Mouse (Mus musculus): ENCODE data around the gene BC107364. TPM values are rescaled to one million over a fixed set of nuclear protein-coding genes. Genes with fewer than 3 reads are reported as not detected.

Gene BC107364
- polyA plus RNA-seq, 1 experiment, result 0.09 TPM

DNA sequence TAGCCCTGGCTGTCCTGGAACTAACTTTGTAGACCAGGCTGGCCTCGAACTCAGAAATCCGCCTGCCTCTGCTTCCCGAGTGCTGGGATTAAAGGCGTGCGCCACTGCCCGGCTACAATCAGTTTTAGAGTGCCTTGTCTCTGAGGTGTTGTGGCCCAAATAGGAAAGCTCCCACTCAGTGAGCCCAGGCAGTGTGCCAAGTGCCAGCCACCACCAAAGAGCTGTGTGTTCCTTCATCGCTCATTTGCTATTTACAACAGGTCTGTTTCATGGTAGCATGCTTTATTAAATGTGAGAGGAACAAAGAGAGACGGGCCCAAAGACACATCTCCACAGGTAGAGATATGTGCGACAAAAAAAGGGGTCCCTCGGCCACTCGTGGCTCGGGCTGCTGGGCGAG, 30.3 kb upstream of the BC107364 start:
- 96% methylated on average over 13 of the region's 13 CpGs for WGBS
- TF ChIP-seq POLR2A (IDR thresholded peaks at IDR 0.05; ENCODE audit: control insufficient read depth, extremely low read depth, insufficient read depth, low read length, poor library complexity) (no peak), CTCF (IDR thresholded peaks at IDR 0.05; ENCODE audit: borderline replicate concordance, control insufficient read depth, extremely low read depth, insufficient read depth, low read length, poor library complexity) (no peak)
- no peaks in the 10 kb centered on the region for H3K4me1 ChIP-seq (replicated peaks; ENCODE audit: control insufficient read depth, insufficient read depth, low read length)
- no peaks in the 10 kb centered on the region for H3K36me3 ChIP-seq (ENCODE audit: control insufficient read depth, insufficient read depth, low read length)
- H3K4me3 ChIP-seq (ENCODE audit: control insufficient read depth, insufficient read depth, low read length), result no peak overlapping the region
- DNase-seq, result no peak
- no peak overlapping the region for H3K27ac ChIP-seq (ENCODE audit: control insufficient read depth, insufficient read depth, low read length)
- H3K27me3 ChIP-seq (ENCODE audit: control insufficient read depth, insufficient read depth, low read length), result no peaks in the 10 kb centered on the region

DNA sequence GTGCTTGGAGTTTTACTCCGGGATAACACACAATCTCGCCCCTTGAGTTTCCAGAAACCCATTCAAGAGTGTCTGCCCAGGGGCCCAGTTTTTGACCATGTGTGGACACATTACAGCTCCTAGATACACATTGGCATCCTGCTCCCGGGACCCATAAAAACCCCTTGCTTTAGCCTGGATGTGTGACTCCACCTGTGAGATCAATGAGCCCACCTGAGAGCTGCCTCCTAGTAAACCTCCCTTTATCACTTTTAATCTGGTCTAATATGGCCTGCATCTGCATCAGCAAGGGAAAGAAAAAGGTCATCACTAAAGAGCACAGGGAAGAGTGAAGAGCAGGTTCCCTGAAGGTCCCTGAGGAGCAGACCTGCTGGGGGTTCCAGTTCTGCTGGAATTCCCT, 29.8 kb upstream of the BC107364 start:
- Histone ChIP-seq H3K36me3 (ENCODE audit: control insufficient read depth, insufficient read depth, low read length) (no peaks in the 10 kb centered on the region), H3K4me3 (ENCODE audit: control insufficient read depth, insufficient read depth, low read length) (no peak overlapping the region), H3K27me3 (ENCODE audit: control insufficient read depth, insufficient read depth, low read length) (no peaks in the 10 kb centered on the region), H3K27ac (ENCODE audit: control insufficient read depth, insufficient read depth, low read length) (no peak overlapping the region), H3K4me1 (replicated peaks; ENCODE audit: control insufficient read depth, insufficient read depth, low read length) (no peaks in the 10 kb centered on the region)
- WGBS, result 96% methylated on average over 3 of the region's 3 CpGs
- TF ChIP-seq POLR2A (IDR thresholded peaks at IDR 0.05; ENCODE audit: control insufficient read depth, extremely low read depth, insufficient read depth, low read length, poor library complexity) (no peak), CTCF (IDR thresholded peaks at IDR 0.05; ENCODE audit: borderline replicate concordance, control insufficient read depth, extremely low read depth, insufficient read depth, low read length, poor library complexity) (no peak)
- no peak for DNase-seq

DNA sequence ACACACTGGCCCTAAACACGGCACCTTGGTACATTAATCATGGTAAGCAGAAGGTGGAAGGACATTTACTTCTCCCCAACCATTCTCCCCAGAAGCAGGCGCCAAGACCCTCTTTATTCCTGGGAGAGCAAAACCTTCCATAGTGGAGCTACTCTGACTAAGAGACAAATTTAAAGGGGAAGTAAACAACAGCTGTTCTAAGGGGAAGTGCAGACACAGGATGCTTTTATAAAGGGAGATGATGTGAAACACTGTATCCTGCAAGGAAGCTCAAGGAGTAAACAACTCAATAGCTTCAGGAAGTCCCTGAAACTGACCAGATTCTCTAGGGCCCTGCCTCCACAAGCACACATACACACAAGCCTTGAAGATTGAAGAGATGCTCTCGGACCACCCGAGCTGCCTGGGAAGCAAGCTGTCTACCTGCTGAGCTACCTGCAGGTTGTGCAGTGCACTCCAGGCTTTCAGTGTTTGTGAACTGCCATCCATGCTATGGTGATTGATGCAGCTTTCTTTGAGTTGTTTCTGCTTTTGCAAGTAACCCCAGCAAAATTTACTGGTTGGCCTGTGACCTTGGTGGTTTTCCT, 28.7 kb upstream of the BC107364 start:
- no peak for DNase-seq
- no peak overlapping the region for H3K27ac ChIP-seq (ENCODE audit: control insufficient read depth, insufficient read depth, low read length)
- H3K4me1 ChIP-seq (replicated peaks; ENCODE audit: control insufficient read depth, insufficient read depth, low read length), result no peaks in the 10 kb centered on the region
- H3K4me3 ChIP-seq (ENCODE audit: control insufficient read depth, insufficient read depth, low read length), result no peak overlapping the region
- TF ChIP-seq POLR2A (IDR thresholded peaks at IDR 0.05; ENCODE audit: control insufficient read depth, extremely low read depth, insufficient read depth, low read length, poor library complexity) (no peak), CTCF (IDR thresholded peaks at IDR 0.05; ENCODE audit: borderline replicate concordance, control insufficient read depth, extremely low read depth, insufficient read depth, low read length, poor library complexity) (no peak)
- no peaks in the 10 kb centered on the region for H3K36me3 ChIP-seq (ENCODE audit: control insufficient read depth, insufficient read depth, low read length)
- WGBS, result 84% methylated on average over 4 of the region's 4 CpGs
- peaks cover 5% of the 10 kb centered on the region; the same call in 1 of the 2 replicates for H3K27me3 ChIP-seq (ENCODE audit: control insufficient read depth, insufficient read depth, low read length)

DNA sequence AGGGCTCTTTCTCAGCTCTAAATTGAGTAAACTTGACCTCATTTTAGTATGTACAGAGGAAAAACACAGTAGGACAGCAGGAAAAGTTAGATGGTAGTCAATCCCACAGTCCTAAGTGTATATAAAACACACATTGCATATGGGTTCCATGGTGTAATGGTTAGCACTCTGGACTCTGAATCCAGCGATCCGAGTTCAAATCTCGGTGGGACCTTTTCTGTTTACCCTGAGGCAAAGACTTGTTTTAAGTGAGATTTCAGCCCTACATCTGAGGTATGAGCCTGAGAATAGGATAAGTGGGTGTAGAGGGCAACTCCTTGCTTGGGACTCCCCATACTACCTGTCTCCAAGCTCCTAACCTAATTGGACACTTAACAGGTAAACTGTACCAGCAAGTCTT, 27.1 kb upstream of the BC107364 start:
- no peak overlapping the region for H3K4me3 ChIP-seq (ENCODE audit: control insufficient read depth, insufficient read depth, low read length)
- no peak overlapping the region for H3K27ac ChIP-seq (ENCODE audit: control insufficient read depth, insufficient read depth, low read length)
- TF ChIP-seq POLR2A (IDR thresholded peaks at IDR 0.05; ENCODE audit: control insufficient read depth, extremely low read depth, insufficient read depth, low read length, poor library complexity), result no peak
- no peak for TF ChIP-seq CTCF (IDR thresholded peaks at IDR 0.05; ENCODE audit: borderline replicate concordance, control insufficient read depth, extremely low read depth, insufficient read depth, low read length, poor library complexity)
- peaks cover 12% of the 10 kb centered on the region; the same call in 1 of the 2 replicates for H3K27me3 ChIP-seq (ENCODE audit: control insufficient read depth, insufficient read depth, low read length)
- H3K36me3 ChIP-seq (ENCODE audit: control insufficient read depth, insufficient read depth, low read length), result no peaks in the 10 kb centered on the region
- 76% methylated on average over 3 of the region's 3 CpGs for WGBS
- DNase-seq, result no peak
- peaks cover 6% of the 10 kb centered on the region; the same call in 1 of the 2 replicates for H3K4me1 ChIP-seq (replicated peaks; ENCODE audit: control insufficient read depth, insufficient read depth, low read length)

DNA sequence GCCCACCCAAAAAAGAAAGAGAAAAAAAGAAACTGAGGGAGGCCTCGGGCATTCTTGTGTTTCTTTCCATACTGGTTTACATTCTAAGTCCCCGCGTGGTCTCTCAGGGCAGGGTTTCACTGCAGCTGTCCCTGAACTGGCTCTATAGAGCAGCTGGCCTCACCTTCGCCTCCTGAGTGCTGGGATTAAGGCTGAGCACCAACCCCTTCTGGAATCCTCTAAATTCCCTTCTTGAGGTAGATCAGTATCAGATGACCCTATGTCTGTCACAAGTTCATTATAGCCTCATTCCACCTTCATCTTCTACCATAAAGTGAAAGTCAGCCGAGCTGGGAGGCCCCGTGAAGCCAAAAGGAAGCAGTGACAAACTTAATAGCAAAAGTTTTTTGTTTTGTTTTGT, 25.5 kb upstream of the BC107364 start:
- no peaks in the 10 kb centered on the region for H3K36me3 ChIP-seq (ENCODE audit: control insufficient read depth, insufficient read depth, low read length)
- H3K4me3 ChIP-seq (ENCODE audit: control insufficient read depth, insufficient read depth, low read length), result no peak overlapping the region
- 82% methylated on average over 6 of the region's 6 CpGs for WGBS
- peaks cover 6% of the 10 kb centered on the region; the same call in 1 of the 2 replicates for H3K4me1 ChIP-seq (replicated peaks; ENCODE audit: control insufficient read depth, insufficient read depth, low read length)
- DNase-seq, result no peak
- no peak for TF ChIP-seq CTCF (IDR thresholded peaks at IDR 0.05; ENCODE audit: borderline replicate concordance, control insufficient read depth, extremely low read depth, insufficient read depth, low read length, poor library complexity)
- TF ChIP-seq POLR2A (IDR thresholded peaks at IDR 0.05; ENCODE audit: control insufficient read depth, extremely low read depth, insufficient read depth, low read length, poor library complexity), result no peak
- H3K27ac ChIP-seq (ENCODE audit: control insufficient read depth, insufficient read depth, low read length), result no peak overlapping the region
- peaks cover 12% of the 10 kb centered on the region; the same call in 1 of the 2 replicates for H3K27me3 ChIP-seq (ENCODE audit: control insufficient read depth, insufficient read depth, low read length)

DNA sequence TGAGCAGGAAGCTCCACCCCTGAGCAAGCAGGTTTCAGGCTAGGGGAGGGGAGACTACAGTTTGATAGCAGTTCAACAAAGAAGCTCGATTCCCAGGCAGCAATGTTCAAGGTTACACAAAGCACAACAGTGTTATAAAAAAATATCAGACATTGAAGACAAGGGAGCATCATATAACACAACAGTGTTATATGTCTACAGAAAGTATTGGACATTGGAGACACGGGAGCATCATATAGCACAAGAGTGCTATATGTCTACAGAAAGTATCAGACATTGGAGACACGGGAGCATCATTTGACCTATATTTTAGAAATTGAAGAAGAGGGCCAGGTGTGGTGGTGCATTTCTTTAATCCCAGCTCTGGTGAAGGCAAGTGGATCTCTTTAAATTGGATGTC, 25.0 kb upstream of the BC107364 start:
- Histone ChIP-seq H3K27ac (ENCODE audit: control insufficient read depth, insufficient read depth, low read length) (no peak overlapping the region), H3K4me1 (replicated peaks; ENCODE audit: control insufficient read depth, insufficient read depth, low read length) (peaks cover 6% of the 10 kb centered on the region; the same call in 1 of the 2 replicates), H3K36me3 (ENCODE audit: control insufficient read depth, insufficient read depth, low read length) (no peaks in the 10 kb centered on the region), H3K27me3 (ENCODE audit: control insufficient read depth, insufficient read depth, low read length) (peaks cover 12% of the 10 kb centered on the region; the same call in 1 of the 2 replicates), H3K4me3 (ENCODE audit: control insufficient read depth, insufficient read depth, low read length) (no peak overlapping the region)
- TF ChIP-seq POLR2A (IDR thresholded peaks at IDR 0.05; ENCODE audit: control insufficient read depth, extremely low read depth, insufficient read depth, low read length, poor library complexity) (no peak), CTCF (IDR thresholded peaks at IDR 0.05; ENCODE audit: borderline replicate concordance, control insufficient read depth, extremely low read depth, insufficient read depth, low read length, poor library complexity) (no peak)
- no peak for DNase-seq
- 58% methylated on average over 3 of the region's 3 CpGs for WGBS

All from thymus, adult 2 months (tissue).